9 mouse cellular contexts compared by ENCODE assay signal in the genomic region with DNA sequence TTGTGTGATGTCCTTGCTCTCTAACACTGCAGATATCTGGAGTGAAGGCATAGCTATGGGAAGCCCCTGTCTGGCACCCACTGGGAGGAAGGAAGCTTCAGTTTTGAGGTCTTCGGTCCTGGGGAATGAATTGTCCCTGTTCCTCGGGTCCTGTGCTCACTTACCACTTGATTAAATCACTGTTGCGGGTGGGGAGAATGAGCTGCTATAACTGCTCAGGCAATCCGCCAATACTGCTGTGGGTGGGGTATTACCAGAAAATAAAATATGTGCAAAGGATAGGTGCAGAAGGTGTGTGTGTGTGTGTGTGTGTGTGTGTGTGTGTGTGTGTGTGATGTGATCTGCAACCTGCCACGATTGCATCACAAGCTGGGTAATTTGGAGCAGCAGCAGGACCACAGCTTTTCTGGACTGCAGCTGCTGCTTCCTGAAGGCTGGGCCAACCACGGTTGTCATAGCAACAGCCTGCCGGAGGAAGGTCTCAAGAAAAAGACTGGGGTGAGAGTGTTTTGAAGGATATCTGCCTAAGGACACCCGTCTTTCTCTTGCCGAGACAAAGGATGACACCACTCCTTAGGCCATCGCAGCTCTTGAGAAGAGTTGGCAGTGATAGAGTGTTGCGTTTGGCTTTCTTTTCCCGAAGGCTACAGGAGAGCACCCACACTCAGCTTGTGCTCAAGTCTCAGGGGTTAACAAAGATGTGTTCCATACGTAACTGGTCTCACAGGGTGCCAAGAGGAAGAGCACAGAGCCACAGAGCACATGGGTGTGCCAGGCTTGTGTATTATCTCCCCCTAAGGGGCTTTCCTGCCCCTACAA. TPM values are rescaled to one million over a fixed set of nuclear protein-coding genes. Genes with fewer than 3 reads are reported as not detected.
DNase-seq lines count a peak whose midpoint lies in the region; ATAC-seq and TF ChIP-seq lines count a peak whose summit lies in the region.
"Had no signal": no experiment of that assay in that cellular context is flagged by ENCODE, and none has a peak within 500 bp of the region (broad histone marks: within the 10 kb centered on the region; RNA-seq: fewer than 3 reads in every experiment).

No protein-coding gene starts in this region.

- peak overlapping the region; percentile 81 for H3K27ac ChIP-seq in left cerebral cortex, adult 2 months
- peak overlapping the region; percentile 50; the same call in 1 of the 2 replicates for H3K27ac ChIP-seq in neural tube, embryonic 12.5 days
- H3K27ac ChIP-seq: macrophage had no signal

- H3K4me2 ChIP-seq in neural tube, embryonic 12.5 days (replicated peaks): peak overlapping the region; percentile 37

- no peak for TF ChIP-seq CTCF in left cerebral cortex, adult 2 months (IDR thresholded peaks at IDR 0.05)

- peaks cover 22% of the 10 kb centered on the region for H3K4me1 ChIP-seq in neural tube, embryonic 12.5 days

- no peak overlapping the region for H3K4me3 ChIP-seq in left cerebral cortex, adult 2 months
- no peak overlapping the region for H3K4me3 ChIP-seq in neural tube, embryonic 12.5 days

- 21% methylated on average over 13 of the region's 13 CpGs for WGBS in neural tube, embryonic 12.5 days

- ATAC-seq in frontal cortex, adult (ENCODE audit: low TSS enrichment): peak; percentile 86
- peak; percentile 77 for ATAC-seq in neural tube, embryonic 12.5 days (ENCODE audit: low FRiP score, low read depth)

- no peaks in the 10 kb centered on the region for H3K9me3 ChIP-seq in neural tube, embryonic 12.5 days

- H3K9ac ChIP-seq in neural tube, embryonic 12.5 days: no peak overlapping the region

- H3K27me3 ChIP-seq in neural tube, embryonic 12.5 days (replicated peaks): peaks cover 8% of the 10 kb centered on the region; the same call in 1 of the 2 replicates

- no peaks in the 10 kb centered on the region for H3K36me3 ChIP-seq in neural tube, embryonic 12.5 days

- intact Hi-C loops in heart, postnatal 10 days (cut with DNase I): no loop called here
- intact Hi-C loops in left cerebral cortex, adult 2 months (cut with DNase I): no loop called here

- DNase-seq in heart, postnatal 10 days: peak; percentile 53 to 55
- DNase-seq in heart, adult 8-10 months (ENCODE audit: low spot score): no peak
- DNase-seq in brain, adult 2 months (ENCODE audit: low read depth, low spot score): peak; percentile 94
- DNase-seq in left cerebral cortex, adult 2 months (ENCODE audit: extremely low spot score in 1 of 2, low spot score in 2 of 2): peak; percentile 59 to 65
- no peak for DNase-seq in testis, postnatal 14 days (ENCODE audit: low spot score)
- DNase-seq in urinary bladder, postnatal 25 days (ENCODE audit: low spot score): no peak

RNA-seq across cellular contexts. Expression of gene Ccdc177, which starts 23.8 kb away (rescaled TPM):
- total RNA-seq in heart, postnatal 10 days (2021): under 1 TPM; 0.10 to 0.12 TPM
- under 1 TPM in 1 of 4 experiments, not detected in 3; 0.08 TPM for total RNA-seq in heart, adult 8-10 months (2022)
- 10 to 100 TPM; 11.6 to 15.3 TPM for total RNA-seq in left cerebral cortex, adult 2 months (2021)
- 4.2 and 4.7 TPM in 2 replicates for polyA plus RNA-seq in neural tube, embryonic 12.5 days (2016; fragmentation: Nextera tagmentation; extraction: Ambion mirVana)
- polyA plus RNA-seq: macrophage had no signal

RNA-seq across cellular contexts. Expression of gene Plekhd1, which starts 44.3 kb away (rescaled TPM):
- under 1 TPM; 0.25 to 0.60 TPM for total RNA-seq in heart, postnatal 10 days (2021)
- under 1 TPM in 2 of 4 experiments, not detected in 2; 0.09 to 0.20 TPM for total RNA-seq in heart, adult 8-10 months (2022)
- 1 to 10 TPM; 2.2 to 2.8 TPM for total RNA-seq in left cerebral cortex, adult 2 months (2021)
- polyA plus RNA-seq in neural tube, embryonic 12.5 days (2016; fragmentation: Nextera tagmentation; extraction: Ambion mirVana): 4.3 and 5.6 TPM in 2 replicates
- polyA plus RNA-seq: macrophage had no signal

RNA-seq across cellular contexts. Expression of gene Susd6, which starts 53.6 kb away (rescaled TPM):
- 10 to 100 TPM; 58.3 to 60.9 TPM for total RNA-seq in heart, postnatal 10 days (2021)
- 10 to 100 TPM; 70.6 to 75.8 (median 73.7) TPM for total RNA-seq in heart, adult 8-10 months (2022)
- 10 to 100 TPM; 37.0 TPM for total RNA-seq in left cerebral cortex, adult 2 months (2021)
- 18.6 and 19.5 TPM in 2 replicates for polyA plus RNA-seq in neural tube, embryonic 12.5 days (2016; fragmentation: Nextera tagmentation; extraction: Ambion mirVana)

Comparison
In these comparisons a context has a peak if more than half of its experiments do, and no peak if none do; other contexts are left out.
1. DNase-seq: peak in heart, postnatal 10 days (2 of 2), brain, adult 2 months (single experiment) and left cerebral cortex, adult 2 months (2 of 2); none in heart, adult 8-10 months (single experiment), testis, postnatal 14 days (single experiment) and urinary bladder, postnatal 25 days (single experiment).
2. RNA of gene Ccdc177, which starts 23.8 kb away (total RNA-seq): 11.6 to 15.3 TPM in left cerebral cortex, adult 2 months; 0.10 to 0.12 TPM in heart, postnatal 10 days and 0.08 TPM in heart, adult 8-10 months; every median in the first group is over 10 times any median in the second.